Mouse (Mus musculus) midbrain, embryonic 15.5 days (tissue): Measurements from ENCODE around the gene Gne. TPM values are rescaled to one million over a fixed set of nuclear protein-coding genes. Genes with fewer than 3 reads are reported as not detected.

Experiments used
- polyA plus RNA-seq: library from polyadenylated mRNA; unstranded; fragments of >200 nt; fragmentation: Nextera tagmentation; extraction: Ambion mirVana; gene quantifications from 2 replicates; pipeline ENCODE4 v1.2.1, GENCODE M21; 2015

Gne gene
- polyA plus RNA-seq, 1 experiment from 2014 or later, result 29.3 TPM

Other genes starting within 250 kb of the Gne start
- not detected in 2 replicates for gene Olfr157, start 244.0 kb downstream of the Gne start, polyA plus RNA-seq
- gene Olfr155, start 232.6 kb downstream of the Gne start, polyA plus RNA-seq, result not detected in 2 replicates
- 6.7 and 7.0 TPM in 2 replicates for gene Reck, start 208.6 kb downstream of the Gne start, polyA plus RNA-seq
- gene Glipr2, start 126.8 kb downstream of the Gne start, polyA plus RNA-seq, result 28.6 and 29.2 TPM in 2 replicates
- not detected in 2 replicates for gene Ccin, start 100.7 kb downstream of the Gne start, polyA plus RNA-seq
- gene Clta, start 79.7 kb downstream of the Gne start, polyA plus RNA-seq, result 331 and 334 TPM in 2 replicates
- gene Rnf38, start 149.6 kb upstream of the Gne start, polyA plus RNA-seq, result 38.9 and 40.6 TPM in 2 replicates
- gene Melk, start 216.7 kb upstream of the Gne start, polyA plus RNA-seq, result 5.5 and 7.3 TPM in 2 replicates